Mouse (Mus musculus) CH12.LX (cell line): ENCODE measurements around the gene Mrpl42. TPM values are rescaled to one million over a fixed set of nuclear protein-coding genes. Genes with fewer than 3 reads are reported as not detected.

ENCODE experiments used
- DNase-seq: peaks from one replicate; pipeline ENCODE4 v3.0.0-alpha.2; 2013; ENCODE audit errors: extremely low read depth
- H3K27ac ChIP-seq: 2 replicates; pipeline ENCODE4 v1.5.1; 2012; ENCODE audit warnings: low read depth, mild to moderate bottlenecking, control low read depth, moderate library complexity; ENCODE audit not compliant: insufficient read depth
- H3K27me3 ChIP-seq: replicated peaks from 2 replicates; pipeline ENCODE3; 2012; ENCODE audit warnings: inconsistent platforms
- H3K36me3 ChIP-seq, 2 experiments: replicated peaks in 1 of 2; 2 replicates each; pipeline versions ENCODE3 to v1.6.1; 2012; ENCODE audit warnings: inconsistent platforms in 1 of 2, low read length in 1 of 2, mild to moderate bottlenecking in 1 of 2, mixed read lengths in 1 of 2, moderate library complexity in 1 of 2; ENCODE audit not compliant: control insufficient read depth in 1 of 2, insufficient read depth in 1 of 2
- H3K4me1 ChIP-seq, 2 experiments: 2 replicates each; pipeline ENCODE4 v1.6.1; 2012; ENCODE audit warnings: inconsistent platforms in 1 of 2, moderate library complexity in 1 of 2; ENCODE audit not compliant: insufficient read depth in 2 of 2, control insufficient read depth in 1 of 2
- H3K4me2 ChIP-seq: 2 replicates; pipeline ENCODE4 v1.6.1; 2012; ENCODE audit warnings: low read depth, mild to moderate bottlenecking, control low read depth; ENCODE audit not compliant: poor library complexity, insufficient read depth, severe bottlenecking
- H3K4me3 ChIP-seq, 3 experiments: fragments of 150-350 bp in 1 of 3; sonication (generic) in 1 of 3; replicated peaks in 1 of 3; 2 replicates each; pipeline versions ENCODE3 to v1.5.1; 2011 to 2012; ENCODE audit warnings: low read depth in 2 of 3, low read length in 2 of 3, mild to moderate bottlenecking in 2 of 3, moderate library complexity in 2 of 3, control low read depth in 1 of 3, improper control_type of control experiment in 1 of 3, inconsistent platforms in 1 of 3, mixed read lengths in 1 of 3; ENCODE audit not compliant: poor library complexity in 1 of 3
- H3K79me2 ChIP-seq: replicated peaks from 2 replicates; pipeline ENCODE4 v1.6.1; 2012; ENCODE audit warnings: mild to moderate bottlenecking, moderate library complexity; ENCODE audit not compliant: control insufficient read depth, poor library complexity, insufficient read depth, severe bottlenecking; ENCODE audit errors: extremely low read depth
- H3K9ac ChIP-seq: 2 replicates; pipeline ENCODE4 v1.6.1; 2012; ENCODE audit warnings: low read depth, mild to moderate bottlenecking, control low read depth, moderate library complexity; ENCODE audit not compliant: insufficient read depth
- H3K9me3 ChIP-seq: replicated peaks from 2 replicates; pipeline ENCODE3; 2012; ENCODE audit warnings: low read length, inconsistent platforms, mixed read lengths
- ELF1 ChIP-seq: IDR thresholded peaks from 2 replicates; pipeline ENCODE4 v1.6.1; 2014; ENCODE audit warnings: low read depth, mild to moderate bottlenecking, inconsistent platforms, low read length, improper control_type of control experiment
- EP300 ChIP-seq: IDR thresholded peaks from 2 replicates; pipeline ENCODE4 v1.6.1; 2011; ENCODE audit warnings: low read length, improper control_type of control experiment
- GABPA ChIP-seq: IDR thresholded peaks from 2 replicates; pipeline ENCODE4 v1.6.1; 2012; ENCODE audit warnings: low read depth, low read length, improper control_type of control experiment, inconsistent platforms; ENCODE audit not compliant: insufficient replicate concordance
- IRF4 ChIP-seq: IDR thresholded peaks from 2 replicates; pipeline ENCODE4 v1.6.1; 2014; ENCODE audit warnings: low read depth, mild to moderate bottlenecking, inconsistent platforms, low read length, improper control_type of control experiment
- JUND ChIP-seq: conservative IDR thresholded peaks from 2 replicates; pipeline ENCODE4 v1.6.1; 2011; ENCODE audit warnings: low read depth, low read length, improper control_type of control experiment
- MAFK ChIP-seq: IDR thresholded peaks from 2 replicates; pipeline ENCODE4 v1.6.1; 2011; ENCODE audit warnings: low read length, improper control_type of control experiment; ENCODE audit not compliant: insufficient replicate concordance
- MAX ChIP-seq: IDR thresholded peaks from 2 replicates; pipeline ENCODE4 v1.6.1; 2011; ENCODE audit warnings: low read length, improper control_type of control experiment
- MAZ ChIP-seq: IDR thresholded peaks from 2 replicates; pipeline ENCODE4 v1.6.1; 2012; ENCODE audit warnings: low read depth, mild to moderate bottlenecking, inconsistent platforms, low read length, improper control_type of control experiment, moderate library complexity
- MXI1 ChIP-seq: IDR thresholded peaks from 2 replicates; pipeline ENCODE4 v1.6.1; 2011; ENCODE audit warnings: mild to moderate bottlenecking, low read depth, low read length, improper control_type of control experiment
- NELFE ChIP-seq: IDR thresholded peaks from 2 replicates; pipeline ENCODE4 v1.6.1; 2011; ENCODE audit warnings: low read depth, low read length, improper control_type of control experiment
- NRF1 ChIP-seq: IDR thresholded peaks from 2 replicates; pipeline ENCODE4 v1.6.1; 2014; ENCODE audit warnings: low read depth, mild to moderate bottlenecking, inconsistent platforms, low read length, improper control_type of control experiment, moderate library complexity
- POLR2A ChIP-seq: IDR thresholded peaks from 2 replicates; pipeline ENCODE4 v1.6.1; 2011; ENCODE audit warnings: low read depth, mild to moderate bottlenecking, improper control_type of control experiment, low read length
- TCF12 ChIP-seq: IDR thresholded peaks from 2 replicates; pipeline ENCODE4 v1.6.1; 2014; ENCODE audit warnings: low read depth, mild to moderate bottlenecking, inconsistent platforms, low read length, improper control_type of control experiment
- ZMIZ1 ChIP-seq: IDR thresholded peaks from 2 replicates; pipeline ENCODE4 v1.6.1; 2012; ENCODE audit warnings: low read depth, mild to moderate bottlenecking, inconsistent platforms, low read length, improper control_type of control experiment
- ZNF384 ChIP-seq: IDR thresholded peaks from 2 replicates; pipeline ENCODE4 v1.6.1; 2012; ENCODE audit warnings: low read depth, low read length, improper control_type of control experiment, inconsistent platforms
- dilution Hi-C: fragments of 300-500 bp; cut with MboI; formaldehyde crosslinking; loops from 2 replicates; pipeline ENCODE4 v1.14.3; 2020; ENCODE audit warnings: low sequenced_read_pairs; ENCODE audit not compliant: extremely low pct_unique_long_range_greater_than_20kb, extremely low pct_ligation_motif_present
- in situ Hi-C: fragments of 300-500 bp; cut with MboI; formaldehyde crosslinking; loops from 3 replicates; pipeline ENCODE4 v1.14.3; 2019; ENCODE audit warnings: low sequenced_read_pairs, low pct_ligation_motif_present, low pct_unique_long_range_greater_than_20kb, mixed read lengths
- polyA plus RNA-seq: library from polyadenylated mRNA; unstranded; fragments of >175 nt; gene quantifications from 2 replicates; pipeline ENCODE4 v1.2.1, GENCODE M21; 2012; ENCODE audit warnings: low read depth; ENCODE audit not compliant: insufficient read length
- total RNA-seq, 2 experiments: library from RNA; depleted of rRNA; stranded (reverse); fragments of 300-350 nt in 1 of 2; fragments of >200 nt in 1 of 2; gene quantifications; 2 replicates each; pipeline ENCODE4 v1.2.3; 2012 to 2014

The Mrpl42 gene
- total and polyA plus RNA-seq, 3 experiments, result 161 to 389 (median 223) TPM

DNA sequence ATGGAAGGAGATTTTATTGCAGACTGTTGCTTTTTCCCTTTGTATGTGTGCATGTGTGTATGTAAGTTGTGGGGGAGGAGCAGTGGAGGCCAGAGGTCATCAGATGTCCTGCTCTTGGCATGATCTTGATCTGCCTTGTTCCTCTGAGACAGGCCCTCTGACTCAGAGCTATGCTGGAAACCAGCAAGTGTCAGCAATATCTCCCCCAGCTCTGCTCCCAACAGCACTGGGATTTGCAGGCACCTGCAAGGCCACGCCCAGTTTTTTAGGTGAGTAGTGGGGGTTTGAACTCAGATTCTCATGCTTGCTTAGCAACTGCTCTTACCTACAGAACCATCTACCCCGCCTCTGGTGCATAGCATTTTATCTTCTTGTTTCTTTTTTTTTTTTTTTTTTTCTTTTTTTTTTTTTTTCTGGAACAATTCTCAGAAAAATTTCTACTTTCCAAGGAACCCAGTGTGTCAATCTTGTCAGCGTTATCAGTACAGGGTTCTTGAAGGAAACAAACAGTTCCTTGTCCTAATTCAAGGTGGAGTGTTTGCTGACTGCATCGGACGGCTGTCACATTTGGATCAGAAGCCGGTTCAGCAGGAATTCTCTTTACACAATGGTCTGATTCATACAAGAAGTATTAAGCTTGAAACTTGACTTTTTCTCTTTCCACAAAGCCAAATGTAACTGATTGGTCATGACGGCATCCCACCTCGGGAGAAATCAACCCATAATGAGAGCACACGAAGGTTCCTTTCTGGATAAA lies 43.5 kb downstream of the Mrpl42 start:
- Histone ChIP-seq H3K9ac (no peak overlapping the region), H3K27me3 (no peaks in the 10 kb centered on the region), H3K9me3 (no peaks in the 10 kb centered on the region), H3K4me3 (no peak overlapping the region), H3K79me2 (no peaks in the 10 kb centered on the region), H3K4me1 (0 out of 4 replicates have a peak, but pooled peaks cover 0 to 2% of the 10 kb centered on the region in 2 experiments), H3K27ac (no peak overlapping the region), H3K36me3 (no peaks in the 10 kb centered on the region), H3K4me2 (no peak overlapping the region)
- dilution Hi-C loops (no loop called here), in situ Hi-C loops (no loop called here)
- no peak for DNase-seq
- no peak for TF ChIP-seq GABPA
- TF ChIP-seq NELFE, result no peak
- TF ChIP-seq MAZ, result no peak
- TF ChIP-seq IRF4, result no peak
- no peak for TF ChIP-seq ELF1
- no peak for TF ChIP-seq TCF12
- TF ChIP-seq, all 38 proteins: peak for 0

DNA sequence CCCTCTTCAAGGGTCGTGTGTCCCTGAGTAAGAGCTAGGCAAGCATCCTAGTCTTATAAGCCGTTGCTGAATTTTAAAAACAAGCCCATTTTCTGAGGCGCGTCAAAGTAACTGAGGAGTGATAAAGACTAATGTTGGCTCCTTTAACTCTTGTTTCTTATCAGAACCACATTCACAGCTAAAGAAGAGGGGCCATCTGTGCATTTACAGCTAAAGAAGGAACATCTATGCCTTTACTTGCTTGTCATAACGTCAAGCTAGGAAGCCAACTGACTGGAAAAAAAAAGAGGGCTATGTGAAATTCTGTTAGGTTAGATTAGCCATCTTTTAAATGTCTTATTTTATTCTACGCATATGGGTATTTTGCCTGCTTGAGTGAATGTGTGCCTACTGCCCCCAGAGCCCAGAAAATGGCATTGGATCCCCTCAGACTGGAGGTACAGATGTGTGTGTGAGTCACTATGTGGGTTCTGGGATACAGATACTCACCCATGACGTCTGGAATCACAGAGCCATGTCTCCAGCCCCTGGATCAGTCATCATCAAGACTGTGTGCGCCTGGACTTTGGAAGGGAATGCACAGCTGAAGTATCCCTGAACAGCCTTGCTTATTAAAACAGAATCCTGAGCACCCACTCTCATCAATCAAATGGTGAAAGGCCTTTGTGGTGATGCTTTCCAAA lies 44.2 kb downstream of the Mrpl42 start:
- dilution Hi-C loops, result no loop called here

GRCm38 (mm10) chr10:95456103-95456502 lies 45.6 kb downstream of the Mrpl42 start:
- H3K4me3 ChIP-seq, result no peak overlapping the region
- in situ Hi-C loops (no loop called here), dilution Hi-C loops (no loop called here)
- no peak overlapping the region for H3K9ac ChIP-seq
- TF ChIP-seq MAFK (no peak), MXI1 (no peak)
- H3K36me3 ChIP-seq, result no peaks in the 10 kb centered on the region
- H3K9me3 ChIP-seq, result no peaks in the 10 kb centered on the region
- no peaks in the 10 kb centered on the region for H3K79me2 ChIP-seq
- no peak overlapping the region for H3K4me2 ChIP-seq
- DNase-seq, result no peak
- 0 out of 4 replicates have a peak, but pooled peaks cover 0 to 2% of the 10 kb centered on the region in 2 experiments for H3K4me1 ChIP-seq
- no peak overlapping the region for H3K27ac ChIP-seq
- H3K27me3 ChIP-seq, result no peaks in the 10 kb centered on the region

More for the DNA sequence above, 44.2 kb downstream of the Mrpl42 start:
- no peaks in the 10 kb centered on the region for H3K36me3 ChIP-seq
- in situ Hi-C loops, result no loop called here
- H3K4me1 ChIP-seq, result 0 out of 4 replicates have a peak, but pooled peaks cover 0 to 2% of the 10 kb centered on the region in 2 experiments
- no peak for TF ChIP-seq ZNF384
- TF ChIP-seq NELFE, result no peak
- TF ChIP-seq ELF1, result no peak
- TF ChIP-seq EP300, result no peak
- no peak for TF ChIP-seq JUND
- no peak for TF ChIP-seq MAFK
- TF ChIP-seq ZMIZ1, result no peak
- TF ChIP-seq POLR2A, result no peak
- no peak for TF ChIP-seq MAX
- TF ChIP-seq MXI1, result no peak
- TF ChIP-seq NRF1, result no peak
- H3K9me3 ChIP-seq, result no peaks in the 10 kb centered on the region
- no peaks in the 10 kb centered on the region for H3K79me2 ChIP-seq
- no peak for DNase-seq
- no peak overlapping the region for H3K4me2 ChIP-seq
- no peak overlapping the region for H3K9ac ChIP-seq
- H3K27ac ChIP-seq, result no peak overlapping the region
- H3K27me3 ChIP-seq, result no peaks in the 10 kb centered on the region
- H3K4me3 ChIP-seq, result no peak overlapping the region
